Mouse (Mus musculus) left cerebral cortex, adult 18-20 months (tissue): Measurements from ENCODE around the gene Cdk4. TPM values are rescaled to one million over a fixed set of nuclear protein-coding genes. Genes with fewer than 3 reads are reported as not detected.
"Not testable (repeated sequence)": the region's sequence is repeated elsewhere in the genome, so short reads cannot be mapped to it uniquely, and the experiment has no call there.

ENCODE experiments used
- DNase-seq, 2 experiments: peaks; one replicate each; pipeline ENCODE4 v3.0.0; 2021 to 2022; ENCODE audit warnings: low spot score in 2 of 2, mixed read lengths in 1 of 2
- total RNA-seq, 2 experiments: library from RNA; stranded (reverse); gene quantifications; 2 replicates each; pipeline ENCODE4 v1.2.3; 2021

Cdk4 gene
- total RNA-seq, 2 experiments from 2014 or later, result 67.9 to 71.8 TPM

DNA sequence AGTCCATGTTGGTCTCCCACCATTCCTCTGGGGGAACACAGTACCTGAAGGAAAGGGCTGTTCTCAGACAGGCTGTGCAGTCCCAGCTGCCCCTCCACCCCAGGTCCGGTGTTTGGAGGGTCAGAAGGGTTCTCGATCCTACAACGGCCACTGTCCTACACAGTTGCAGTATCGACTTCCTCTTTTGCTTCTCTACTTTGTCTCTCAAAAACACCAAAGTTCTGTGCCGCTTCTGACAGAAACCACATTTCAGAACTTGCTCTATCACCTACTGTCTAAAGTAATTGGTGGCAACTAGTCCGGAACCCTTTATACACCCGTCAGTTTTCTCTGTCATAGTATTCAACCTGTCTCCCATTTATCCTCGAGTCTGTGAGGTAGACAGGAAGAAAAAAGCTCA lies 7.9 kb upstream of the Cdk4 start:
- no peak for DNase-seq

DNA sequence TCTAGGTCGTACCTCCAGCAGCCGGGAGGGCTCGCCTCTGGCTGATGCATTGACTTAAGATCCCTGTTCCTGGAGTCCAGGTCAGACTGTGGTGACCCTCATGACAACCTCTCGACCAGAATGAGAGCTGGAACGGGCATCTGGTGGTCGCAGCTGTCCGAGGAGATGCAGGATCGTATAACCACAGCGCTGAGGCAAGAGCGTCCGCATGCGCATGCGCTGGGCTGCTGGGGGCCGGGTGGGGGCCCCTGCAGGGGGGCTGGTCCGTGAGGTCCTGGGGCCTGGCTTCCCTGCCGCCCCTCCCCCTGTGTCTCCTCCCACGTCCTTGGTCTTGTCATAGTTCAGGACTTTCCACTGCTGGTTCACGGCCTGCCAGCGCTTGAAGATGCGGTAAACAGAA lies 6.8 kb upstream of the Cdk4 start:
- no peak for DNase-seq

DNA sequence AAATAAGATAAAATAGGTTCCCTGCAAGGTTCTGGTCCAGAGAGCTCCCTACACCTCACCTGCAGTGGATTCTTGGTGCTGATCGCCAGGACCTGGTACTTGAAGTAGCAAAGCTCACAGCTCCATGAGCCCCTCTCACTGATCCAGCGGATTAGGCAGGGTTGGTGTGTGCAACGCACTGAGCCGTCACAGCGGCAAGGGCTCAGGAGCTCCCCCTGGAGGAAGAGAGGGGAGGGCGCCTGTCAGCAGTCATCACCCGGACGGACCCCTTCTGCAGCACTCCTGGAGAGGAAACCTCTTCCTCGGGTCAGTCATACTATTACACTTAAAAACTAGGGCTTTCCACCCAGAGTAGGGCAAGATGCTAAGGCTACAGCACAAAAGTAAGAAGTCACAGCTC lies 5.2 kb upstream of the Cdk4 start:
- peak; percentile 79 to 80 for DNase-seq

DNA sequence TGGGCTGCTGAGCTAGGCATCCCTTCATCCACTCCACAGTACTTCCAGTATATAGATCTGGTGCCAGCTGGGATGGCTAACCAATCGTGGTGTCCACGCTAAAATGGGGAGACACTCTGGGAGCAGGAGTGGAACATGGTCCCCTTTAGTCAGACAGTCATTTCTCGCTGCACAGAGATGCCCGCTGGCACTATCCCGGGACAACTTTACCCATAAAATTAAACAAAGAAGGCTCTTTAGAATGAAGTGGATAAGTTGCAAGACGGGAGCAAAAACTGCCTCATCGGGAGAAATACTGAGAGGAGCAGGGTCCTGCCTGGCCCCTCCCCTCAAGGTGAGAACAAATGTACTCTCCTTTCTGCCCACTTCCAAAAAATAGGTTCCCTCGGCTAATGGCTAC lies 4.6 kb upstream of the Cdk4 start:
- no peak for DNase-seq

DNA sequence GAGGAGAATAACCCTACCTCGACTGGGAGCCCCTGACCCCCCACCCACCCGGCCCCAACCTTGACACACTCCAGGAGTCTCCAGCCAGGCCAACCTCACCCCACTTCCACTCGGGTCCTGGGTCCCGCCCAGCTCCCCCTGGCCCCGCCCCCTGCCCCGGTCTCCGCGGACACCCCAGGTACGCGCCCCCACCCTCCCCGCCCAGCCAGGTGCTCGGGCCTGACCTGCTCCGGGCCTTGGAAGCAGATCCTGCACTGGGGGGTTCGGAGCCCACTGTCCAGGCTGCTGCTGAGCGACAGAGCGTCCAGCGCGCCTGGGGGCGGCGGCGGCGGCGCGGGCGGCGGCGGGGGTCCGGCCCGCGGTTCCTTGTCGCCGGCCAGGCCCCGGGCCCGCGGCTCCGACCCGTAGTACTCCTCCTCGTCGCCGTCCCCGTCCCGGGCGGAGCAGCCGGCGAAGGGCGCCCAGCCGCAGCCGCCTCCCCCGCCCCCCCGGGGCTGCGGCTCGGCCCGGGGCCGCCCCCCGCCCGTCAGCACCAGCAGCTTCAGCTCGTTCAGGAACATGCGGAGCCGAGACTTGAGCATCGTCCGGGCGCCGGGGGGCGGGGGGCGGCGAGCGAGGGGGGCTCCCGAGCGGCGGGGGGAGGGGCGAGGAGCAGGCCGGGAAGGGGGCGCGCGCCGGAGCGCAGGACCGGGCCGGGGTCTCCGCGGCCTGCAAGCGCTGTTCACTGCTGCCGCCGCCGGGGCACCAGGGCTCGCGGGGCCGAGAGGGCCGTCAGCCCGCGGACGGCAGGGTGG lies 4.0 kb upstream of the Cdk4 start:
- no peak for DNase-seq

DNA sequence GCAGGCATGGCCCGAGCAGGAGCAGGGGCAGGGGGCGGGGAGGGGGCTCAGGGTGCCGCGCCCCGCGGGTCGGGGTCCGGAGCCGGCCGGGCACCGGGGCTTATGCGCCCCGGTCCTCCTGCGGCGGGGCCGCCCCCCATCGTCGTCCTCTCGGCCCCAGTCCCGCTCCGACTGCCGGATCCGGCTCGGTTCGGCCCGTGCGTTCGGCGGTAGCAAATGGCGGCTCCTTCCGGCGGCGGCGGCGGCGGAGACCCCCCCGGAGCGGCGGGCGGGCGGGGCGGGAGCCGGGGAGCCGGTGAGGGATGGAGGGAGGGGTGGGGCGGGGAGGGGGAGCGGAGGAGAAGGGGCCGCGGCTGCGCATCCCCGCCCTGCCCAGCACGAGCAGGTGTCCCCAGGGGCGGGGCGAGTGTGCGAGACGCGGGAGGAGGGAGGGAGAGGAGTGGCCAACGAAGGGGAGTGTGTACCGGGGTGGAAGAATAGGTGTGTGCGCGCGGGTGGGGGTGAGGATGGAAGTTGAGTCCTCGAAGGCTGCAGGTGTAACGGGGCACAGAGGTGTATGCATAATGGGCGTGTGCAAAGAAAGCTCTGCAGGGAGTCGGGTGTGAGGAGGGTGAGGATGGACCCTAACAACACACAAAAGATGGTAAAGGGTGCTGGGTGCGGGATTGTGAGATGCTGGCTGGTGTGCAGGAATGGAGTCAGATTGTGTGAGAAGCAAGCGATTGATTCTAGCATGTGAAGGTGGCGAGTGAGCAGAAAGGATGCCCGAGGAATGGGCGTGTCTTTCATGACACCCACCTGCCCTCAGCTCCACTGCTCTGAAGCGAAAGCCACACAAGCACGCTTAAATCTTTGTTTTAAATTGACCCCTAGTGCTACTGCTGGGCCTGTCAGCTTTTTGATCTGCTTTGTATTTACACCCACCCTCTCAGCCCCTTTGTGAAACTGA lies 3.1 kb upstream of the Cdk4 start, which contains the start of gene March9:
TSS of gene March9 (minus strand) at position 217 of the 949 bp plus-strand sequence.
- peak; percentile 63 to 72 for DNase-seq

DNA sequence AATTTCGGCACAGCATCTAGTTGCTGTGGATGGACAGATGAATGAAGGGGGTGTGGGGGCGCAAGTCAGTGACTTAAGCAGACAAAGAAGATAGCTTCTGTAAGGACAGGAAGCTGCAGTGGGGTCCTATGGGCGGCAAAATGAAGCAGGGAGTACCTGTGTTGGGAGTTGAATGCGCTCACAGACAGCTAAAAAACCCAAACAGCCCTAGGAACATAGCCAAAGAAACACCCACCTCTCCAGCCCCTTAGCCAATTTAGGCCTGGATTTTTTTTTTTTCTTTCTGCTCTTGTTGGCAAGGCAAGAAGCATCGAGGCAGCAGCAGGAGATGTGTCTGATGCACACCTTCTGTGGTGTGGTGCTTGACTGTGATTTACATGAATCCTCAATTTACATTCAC lies 2.2 kb upstream of the Cdk4 start:
- no peak for DNase-seq

DNA sequence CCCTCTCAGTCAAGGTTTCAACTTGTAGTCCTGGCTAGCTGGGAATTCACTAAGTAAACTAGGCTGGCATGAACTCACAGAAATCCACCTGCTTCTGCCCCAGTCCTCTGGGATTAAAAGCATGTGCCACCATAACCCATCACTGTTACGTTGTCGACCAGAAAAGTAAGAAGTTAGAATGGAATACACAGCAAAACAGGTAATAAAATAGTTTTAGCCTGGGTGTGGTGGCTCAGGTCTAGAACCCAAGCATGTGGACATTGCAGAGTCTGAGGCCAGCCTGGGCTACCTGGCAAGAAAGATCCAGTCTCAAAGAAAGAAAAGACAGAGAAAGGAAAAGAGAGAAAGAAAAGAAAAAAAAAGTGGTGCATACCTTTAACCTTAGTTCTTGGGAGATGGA lies 1.8 kb upstream of the Cdk4 start:
- no peak for DNase-seq

DNA sequence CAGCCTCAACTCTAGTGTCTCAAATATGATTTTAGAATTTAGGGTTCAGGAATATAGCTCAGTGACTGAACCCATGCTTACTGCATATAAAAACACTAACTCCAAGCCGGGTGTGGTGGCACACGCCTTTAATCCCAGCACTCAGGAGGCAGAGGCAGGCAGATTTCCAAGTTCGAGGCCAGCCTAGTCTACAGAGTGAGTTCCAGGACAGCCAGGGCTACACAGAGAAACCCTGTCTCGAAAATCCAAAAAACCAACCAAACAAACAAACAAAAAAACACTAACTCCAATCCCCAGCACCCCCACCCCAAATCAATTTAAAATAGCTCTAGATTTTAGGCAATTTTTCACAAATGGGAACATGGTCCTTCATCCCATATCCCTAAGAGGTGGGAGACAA lies 1.2 kb upstream of the Cdk4 start:
- not testable (repeated sequence) for DNase-seq

DNA sequence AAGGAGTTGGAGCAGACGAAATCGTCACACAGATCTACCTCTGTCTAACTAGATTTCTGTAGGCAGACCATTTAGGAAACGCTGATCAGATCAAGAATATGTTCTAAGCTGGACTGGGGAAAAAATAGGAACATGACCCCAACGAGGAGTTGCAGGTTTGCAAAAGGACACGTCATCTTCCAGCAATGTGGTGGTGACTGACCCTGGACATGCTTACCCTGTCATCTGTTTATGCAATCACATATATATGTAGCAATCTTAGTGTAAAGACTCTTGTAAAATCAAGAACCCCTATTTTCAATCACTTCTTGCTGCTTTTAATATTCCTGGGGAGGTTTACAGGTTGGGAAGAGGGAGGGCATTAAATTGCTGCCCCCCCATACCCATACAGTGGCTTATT lies 831 bp upstream of the Cdk4 start:
- no peak for DNase-seq

DNA sequence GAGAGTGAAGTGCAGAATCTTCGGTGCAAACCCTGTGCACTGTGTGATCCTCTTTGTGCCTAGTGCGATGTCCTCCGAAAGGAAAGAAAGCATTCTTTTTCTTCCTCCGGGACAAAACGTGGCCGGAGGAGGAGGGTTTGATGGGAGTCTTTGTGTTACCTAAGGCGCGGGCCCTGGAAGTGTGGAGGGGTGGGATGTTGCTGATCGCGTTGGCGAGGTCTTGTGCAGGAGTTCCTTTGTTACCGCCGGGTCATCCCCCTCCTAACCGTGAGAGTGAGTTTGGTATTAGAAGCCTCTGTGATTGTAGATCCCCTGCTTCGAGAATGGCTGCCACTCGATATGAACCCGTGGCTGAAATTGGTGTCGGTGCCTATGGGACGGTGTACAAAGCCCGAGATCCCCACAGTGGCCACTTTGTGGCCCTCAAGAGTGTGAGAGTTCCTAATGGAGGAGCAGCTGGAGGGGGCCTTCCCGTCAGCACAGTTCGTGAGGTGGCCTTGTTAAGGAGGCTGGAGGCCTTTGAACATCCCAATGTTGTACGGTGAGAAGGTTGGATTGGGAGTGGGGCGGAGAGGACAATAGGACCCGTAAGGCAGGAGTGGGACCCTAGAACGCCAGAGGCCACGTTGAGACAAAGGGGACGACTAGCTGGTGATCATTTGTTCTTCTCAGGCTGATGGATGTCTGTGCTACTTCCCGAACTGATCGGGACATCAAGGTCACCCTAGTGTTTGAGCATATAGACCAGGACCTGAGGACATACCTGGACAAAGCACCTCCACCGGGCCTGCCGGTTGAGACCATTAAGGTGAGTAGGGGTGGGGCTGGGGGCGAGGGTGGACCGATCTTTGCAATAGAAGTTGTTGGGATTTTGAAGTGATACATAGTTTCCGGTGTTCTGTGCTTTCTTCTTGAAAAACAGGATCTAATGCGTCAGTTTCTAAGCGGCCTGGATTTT lies 858 bp downstream of the Cdk4 start:
- DNase-seq, result no peak

DNA sequence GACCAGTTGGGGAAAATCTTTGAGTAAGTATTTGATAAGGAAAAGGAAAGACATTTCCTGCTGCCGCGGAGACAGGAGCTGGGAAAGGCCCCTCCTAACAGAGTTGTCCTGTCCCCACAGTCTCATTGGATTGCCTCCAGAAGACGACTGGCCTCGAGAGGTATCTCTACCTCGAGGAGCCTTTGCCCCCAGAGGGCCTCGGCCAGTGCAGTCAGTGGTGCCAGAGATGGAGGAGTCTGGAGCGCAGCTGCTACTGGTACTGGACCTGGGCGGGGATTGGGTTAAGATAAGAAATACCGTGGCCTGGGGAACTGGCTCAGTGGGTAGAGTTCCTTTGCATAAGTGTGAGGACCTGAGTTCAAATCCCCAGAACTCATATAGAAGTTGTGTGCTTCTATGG lies 2.6 kb downstream of the Cdk4 start:
- DNase-seq, result no peak

DNA sequence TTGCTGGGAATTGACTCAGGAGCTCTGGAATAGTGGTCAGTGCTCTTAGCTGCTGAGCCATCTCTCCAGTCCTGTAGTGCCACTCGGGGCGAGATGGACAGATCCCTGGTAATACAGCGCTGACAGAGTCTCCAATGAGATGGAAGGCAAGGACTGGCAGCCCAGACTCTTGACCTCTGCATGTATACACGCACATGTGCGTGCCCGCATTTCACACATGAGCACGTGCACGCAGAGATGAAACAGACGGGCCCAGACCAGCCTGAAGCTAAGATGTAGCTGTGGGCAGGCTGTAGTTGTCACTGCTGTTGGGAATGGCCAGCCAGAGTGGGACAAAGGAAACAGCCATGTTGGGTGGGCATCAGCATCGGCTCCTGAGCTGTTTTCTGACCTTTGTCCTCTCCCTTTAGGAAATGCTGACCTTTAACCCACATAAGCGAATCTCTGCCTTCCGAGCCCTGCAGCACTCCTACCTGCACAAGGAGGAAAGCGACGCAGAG lies 3.2 kb downstream of the Cdk4 start:
- no peak for DNase-seq

DNA sequence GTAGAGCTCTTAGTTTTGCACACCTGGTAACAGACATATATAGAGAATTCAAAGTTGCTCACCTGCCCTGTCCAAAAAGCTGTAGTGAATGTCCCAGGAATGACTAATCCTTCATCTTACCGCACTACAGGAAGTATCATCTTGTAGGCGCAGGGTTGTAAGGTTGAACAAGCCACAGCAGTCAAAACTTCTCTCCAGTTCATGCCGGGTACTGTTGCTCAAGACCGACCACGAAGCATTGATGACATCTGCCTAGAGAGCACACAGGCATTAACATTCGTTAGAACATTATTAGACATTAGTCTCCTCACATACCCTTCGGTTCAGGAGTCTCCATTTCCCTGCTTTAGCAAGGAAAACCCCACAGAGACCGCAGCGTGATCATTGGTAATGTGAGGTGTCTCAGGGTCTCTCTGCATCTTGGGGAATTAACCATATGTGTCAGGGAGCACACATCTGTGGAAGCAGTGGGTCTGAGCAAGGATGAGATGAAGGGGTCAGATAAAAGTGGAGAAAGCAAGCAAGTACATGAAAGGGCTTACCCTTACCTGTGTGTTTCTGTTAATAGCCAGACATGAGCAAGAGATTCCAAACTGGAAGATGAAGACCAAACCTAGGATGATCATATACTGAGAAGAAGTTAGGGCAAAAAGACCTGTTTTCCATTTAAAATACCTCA lies 5.2 kb downstream of the Cdk4 start:
- DNase-seq, result no peak

DNA sequence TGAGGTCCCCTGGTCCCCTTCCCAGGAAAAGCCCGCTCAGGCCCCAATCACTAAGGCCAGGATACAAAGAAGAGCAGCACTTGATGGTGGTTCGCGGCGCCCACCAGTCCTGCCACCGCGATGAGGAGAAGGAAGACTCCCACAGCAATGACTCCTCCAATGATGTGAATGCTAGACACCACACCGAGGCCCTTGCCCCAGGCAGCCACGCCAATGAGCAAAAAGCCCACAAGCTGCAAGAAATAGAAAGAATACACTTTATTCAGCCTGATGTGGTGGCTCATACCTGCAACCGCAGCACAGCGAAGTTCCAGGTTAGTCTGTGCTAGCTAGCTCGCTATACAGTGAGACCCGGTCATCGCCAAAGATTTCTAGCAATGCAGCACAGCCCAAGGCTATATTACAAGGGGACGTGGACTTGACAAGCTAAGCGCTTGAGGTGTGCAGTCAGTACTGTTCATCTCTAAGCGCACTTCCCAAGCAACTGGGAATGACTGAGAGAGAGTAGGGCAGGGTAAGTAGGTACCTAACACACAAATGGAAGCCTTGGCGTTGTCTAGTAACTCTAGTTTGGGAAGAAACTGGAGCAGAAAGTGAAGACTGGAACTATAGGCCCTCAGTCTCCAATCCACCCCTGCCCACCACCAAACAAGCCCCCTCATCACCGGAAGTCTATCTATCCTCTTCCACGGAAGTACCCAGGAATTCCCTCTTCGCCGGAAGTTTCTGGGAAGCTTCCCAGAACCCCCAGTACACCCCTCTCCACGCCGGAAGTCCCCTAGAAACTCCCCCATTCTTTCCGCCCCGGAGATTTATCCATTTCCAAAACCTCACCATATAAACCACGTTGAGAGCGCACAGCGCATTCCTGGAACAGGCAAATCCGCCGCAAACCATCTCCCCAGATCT lies 6.2 kb downstream of the Cdk4 start:
- no peak for DNase-seq

DNA sequence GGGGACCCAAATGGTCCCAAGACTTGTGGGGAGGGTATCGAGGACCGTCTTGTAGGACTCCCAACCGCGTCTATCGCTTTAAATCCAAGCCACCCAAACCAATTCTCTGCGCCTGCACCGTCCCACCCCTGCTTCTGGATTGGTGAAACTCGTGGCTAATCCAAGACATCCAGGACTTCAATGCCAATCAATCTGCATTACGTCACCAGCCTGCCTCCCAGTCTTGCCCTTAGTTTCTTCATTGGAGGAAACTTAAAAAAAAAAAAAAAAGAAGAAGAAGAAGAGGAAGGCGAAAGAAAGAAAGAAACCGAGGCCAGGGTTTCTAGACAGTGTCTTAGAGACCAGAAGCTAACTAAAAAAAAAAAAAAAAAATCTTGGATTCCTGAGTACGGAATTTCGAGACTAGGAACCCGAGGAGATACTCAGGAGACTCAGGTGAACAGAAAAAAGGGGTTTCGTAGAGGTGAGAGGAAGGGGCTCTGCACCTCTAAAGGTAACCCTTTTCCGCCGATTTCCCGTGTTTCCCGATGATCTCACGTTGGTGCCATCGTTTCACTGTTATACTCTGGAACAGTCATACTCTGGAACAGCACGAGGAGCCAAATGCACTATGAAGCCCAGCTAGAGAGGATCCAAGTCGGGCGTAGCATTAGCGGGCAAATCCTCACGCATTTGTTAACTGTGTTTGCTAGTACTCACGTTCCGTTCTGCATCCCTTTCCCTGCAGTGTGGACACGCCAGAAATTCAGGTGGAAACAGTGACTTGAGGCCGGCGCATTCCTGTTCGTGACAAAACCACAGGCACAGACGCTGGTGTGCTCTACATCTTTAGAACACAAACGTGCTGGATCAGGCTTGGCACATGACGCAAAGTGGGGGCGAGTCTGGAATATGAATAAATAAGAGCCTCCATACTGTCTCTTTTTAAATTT lies 7.1 kb downstream of the Cdk4 start, which contains the start of gene Tspan31:
TSS of gene Tspan31 (minus strand) at position 75 of the 932 bp plus-strand sequence.
- DNase-seq, result peak; percentile 89 to 92

DNA sequence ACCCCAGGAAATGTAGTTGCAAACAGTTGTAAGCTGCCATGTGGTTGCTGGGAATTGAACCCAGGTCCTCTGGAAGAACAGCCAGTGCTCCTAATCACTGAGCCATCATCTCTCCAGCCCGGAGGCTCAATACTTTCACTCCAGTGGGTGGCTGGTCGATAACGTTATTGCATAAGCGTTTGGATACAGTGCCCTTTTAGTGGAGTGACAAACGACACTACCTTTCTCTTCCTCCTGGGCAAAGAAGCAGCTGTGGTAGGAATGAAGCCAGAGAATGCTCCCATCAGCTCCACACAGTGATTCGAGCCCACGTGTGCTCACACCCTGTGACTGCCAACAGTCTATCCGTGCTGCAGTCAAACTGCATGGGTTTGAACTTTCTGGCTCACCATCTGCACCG lies 7.9 kb downstream of the Cdk4 start:
- no peak for DNase-seq

DNA sequence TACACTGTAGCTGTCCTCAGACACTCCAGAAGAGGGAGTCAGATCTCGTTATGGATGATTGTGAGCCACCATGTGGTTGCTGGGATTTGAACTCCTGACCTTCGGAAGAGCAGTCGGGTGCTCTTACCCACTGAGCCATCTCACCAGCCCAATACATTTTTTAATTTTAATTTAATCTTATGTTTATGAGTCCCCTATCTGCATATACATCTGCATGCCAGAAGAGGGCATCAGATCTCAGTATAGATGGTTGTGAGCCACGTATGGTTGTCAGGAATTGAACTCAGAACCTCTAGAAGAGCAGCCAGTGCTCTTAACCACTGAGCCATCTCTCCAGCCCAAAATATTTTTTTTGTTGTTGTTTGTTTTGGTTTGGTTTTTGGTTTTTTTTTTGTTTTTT lies 8.9 kb downstream of the Cdk4 start:
- DNase-seq, result not testable (repeated sequence)
